Mouse (Mus musculus) right cerebral cortex, postnatal 10 days (tissue): ENCODE data around the gene Rapgef1.
A peak's percentile ranks its signal among the peaks of the same experiment; 100 is the strongest.
"Not testable (repeated sequence)": the region's sequence is repeated elsewhere in the genome, so short reads cannot be mapped to it uniquely, and the experiment has no call there.

Experiments
- DNase-seq, 2 experiments: peaks; one replicate each; pipeline ENCODE4 v3.0.0; 2021; ENCODE audit warnings: low spot score in 2 of 2

Gene Rapgef1

DNA sequence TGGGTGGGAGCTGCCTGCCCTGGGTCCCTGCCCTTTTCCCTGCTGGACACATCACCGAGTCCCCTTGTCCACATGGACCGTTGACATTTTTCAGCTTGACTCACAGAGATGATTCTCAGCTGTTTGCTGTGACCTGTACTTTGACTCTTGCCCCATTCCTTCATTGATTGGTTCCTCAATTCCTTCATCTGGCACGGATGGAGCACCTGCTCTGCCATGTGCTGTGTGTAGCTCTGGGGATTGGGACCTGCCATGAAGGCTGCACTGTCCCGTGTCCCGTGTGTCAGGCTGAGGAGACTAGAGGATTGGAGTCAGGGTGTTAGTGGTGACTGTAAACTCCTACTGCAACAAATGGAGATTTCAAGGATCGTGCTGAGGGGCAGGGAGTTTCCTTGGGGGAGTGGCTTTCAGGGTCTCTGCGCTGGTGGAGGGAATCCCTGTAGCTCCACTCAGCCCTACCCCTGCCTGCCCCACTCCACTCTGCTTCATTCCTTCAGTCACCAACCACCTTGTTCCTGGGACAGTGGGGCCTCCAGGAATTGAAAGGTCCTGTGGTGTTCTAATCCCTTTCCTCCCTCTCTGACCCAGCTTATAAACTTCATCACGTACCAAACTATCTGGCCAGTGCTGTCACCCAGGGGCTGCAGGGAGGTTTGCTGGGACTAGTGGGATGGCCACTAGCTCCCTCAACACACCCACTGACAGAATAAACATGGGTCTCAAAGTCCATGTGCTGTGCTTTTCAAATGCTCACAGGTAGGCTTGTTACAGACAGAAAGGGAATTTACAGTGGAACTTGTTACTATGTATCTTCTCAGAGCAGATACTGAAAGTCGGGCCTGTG lies 3.9 kb downstream of the Rapgef1 start:
- no peak for DNase-seq

GRCm38 (mm10) chr2:29624091-29624608 lies 4.6 kb downstream of the Rapgef1 start:
- DNase-seq, result peak in 1 of 2 experiments; percentile 19

DNA sequence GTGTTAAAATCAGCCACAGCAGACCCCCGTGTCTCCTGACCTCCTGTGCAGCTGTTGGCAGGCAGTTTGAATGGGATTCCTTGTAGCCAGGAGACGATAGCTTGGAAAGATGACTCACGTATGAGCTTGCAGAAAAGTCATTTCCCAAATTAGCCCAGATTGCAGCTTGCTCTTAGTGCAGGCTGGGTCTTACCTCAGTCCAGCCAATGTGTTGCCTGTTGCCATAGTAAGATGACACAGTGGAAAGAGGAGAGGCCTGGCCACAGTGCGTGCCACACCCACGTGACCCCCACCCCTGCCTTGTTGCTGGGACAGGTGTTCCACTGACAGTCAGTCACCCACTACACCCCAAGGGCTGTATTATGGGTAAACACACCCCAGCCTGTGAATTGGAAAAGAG lies 5.2 kb downstream of the Rapgef1 start:
- DNase-seq, result peak in 1 of 2 experiments; percentile 30

GRCm38 (mm10) chr2:29625573-29626200 lies 6.2 kb downstream of the Rapgef1 start:
- DNase-seq, result no peak

- DNase-seq, result no peak
Observed at GRCm38 (mm10) chr2:29627337-29627736, 7.8 kb downstream of the Rapgef1 start.

DNA sequence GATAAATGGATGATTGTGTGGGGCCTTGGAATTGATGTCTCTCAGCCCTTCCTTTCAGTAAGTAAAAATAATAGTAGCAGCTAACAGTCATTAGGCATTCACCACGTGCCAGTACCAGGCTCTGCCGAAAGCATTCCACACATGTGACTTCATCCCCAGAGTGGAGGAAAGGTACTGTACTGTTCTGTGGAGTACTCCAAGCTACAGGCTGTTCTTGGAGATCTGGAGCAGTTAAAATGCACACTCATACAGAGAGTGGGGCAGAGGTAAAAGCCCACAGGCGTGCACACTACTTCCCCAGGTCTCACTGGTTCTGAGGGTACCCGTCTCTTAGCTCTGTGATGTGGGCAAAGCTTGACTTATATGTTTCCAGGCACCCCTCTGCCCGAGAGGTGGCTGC lies 8.7 kb downstream of the Rapgef1 start:
- DNase-seq, result no peak

DNA sequence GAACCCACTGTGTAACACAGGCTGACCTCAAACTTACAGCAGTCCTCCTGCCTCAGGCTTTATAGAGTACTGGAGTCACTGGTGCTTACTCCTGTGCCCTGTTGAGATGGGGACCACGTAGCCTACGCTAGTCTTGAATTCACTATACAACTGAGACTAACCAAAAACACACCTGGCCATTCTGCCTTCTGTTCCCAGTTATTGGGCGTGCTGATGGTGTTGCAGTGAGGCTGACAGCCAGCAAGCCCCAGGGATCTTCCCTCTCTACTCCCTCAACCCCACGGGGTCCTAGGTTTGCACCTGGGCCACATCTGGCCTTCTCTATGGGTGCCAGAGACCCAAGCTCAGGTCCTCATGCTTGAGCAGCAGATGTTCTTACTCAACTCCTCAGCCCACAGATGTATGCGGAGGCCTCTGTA lies 9.3 kb downstream of the Rapgef1 start:
- no peak for DNase-seq

DNA sequence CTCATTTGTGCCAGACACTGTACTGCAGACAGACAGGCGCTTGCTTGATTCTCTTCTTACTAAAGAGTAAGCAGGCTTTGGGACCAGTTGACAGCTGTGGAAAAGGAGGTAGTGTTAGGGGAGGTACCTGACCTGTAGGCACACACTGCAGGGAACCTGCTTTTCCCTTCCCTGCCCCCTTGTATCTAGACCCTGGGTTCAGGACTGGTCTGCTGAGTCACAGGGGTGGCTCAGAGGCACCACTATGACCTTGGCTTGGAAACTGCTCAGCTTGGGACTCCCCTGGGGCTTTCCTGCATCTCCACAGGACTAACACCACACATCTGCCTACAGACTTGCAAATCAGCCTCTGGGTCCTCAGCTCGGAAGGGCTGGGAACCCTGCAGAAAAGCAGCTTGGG lies 9.8 kb downstream of the Rapgef1 start:
- DNase-seq, result no peak

DNA sequence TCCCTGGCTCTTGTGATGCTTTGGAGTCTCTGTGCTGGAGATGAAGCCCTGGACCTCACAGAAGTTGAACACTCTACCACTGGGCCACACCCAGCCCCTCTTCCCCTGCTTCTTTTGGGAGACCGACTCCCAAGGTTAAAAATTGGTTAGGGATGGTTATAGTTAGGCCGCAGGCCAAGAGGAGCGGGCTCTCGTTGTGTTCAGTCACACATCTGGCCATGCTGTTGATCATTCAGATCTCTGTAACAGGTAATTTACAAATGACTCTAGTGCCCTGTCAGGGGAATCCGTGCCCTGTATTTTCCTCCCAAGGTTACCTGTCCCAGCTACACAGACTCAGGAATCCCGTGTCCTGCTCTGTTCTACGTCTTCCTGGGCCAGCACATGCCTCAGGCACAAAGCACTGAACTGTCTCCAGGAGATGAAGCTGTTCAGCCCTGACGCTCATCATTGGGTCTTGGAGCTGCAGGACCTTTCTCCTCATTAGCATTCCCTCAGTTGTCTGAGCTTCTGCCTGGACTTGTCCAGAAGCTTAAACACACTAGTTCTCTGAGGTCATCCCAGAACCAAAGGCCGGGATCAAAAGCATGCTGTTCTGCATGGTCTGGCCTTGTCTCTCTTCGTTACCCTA lies 10.7 kb downstream of the Rapgef1 start:
- no peak for DNase-seq

DNA sequence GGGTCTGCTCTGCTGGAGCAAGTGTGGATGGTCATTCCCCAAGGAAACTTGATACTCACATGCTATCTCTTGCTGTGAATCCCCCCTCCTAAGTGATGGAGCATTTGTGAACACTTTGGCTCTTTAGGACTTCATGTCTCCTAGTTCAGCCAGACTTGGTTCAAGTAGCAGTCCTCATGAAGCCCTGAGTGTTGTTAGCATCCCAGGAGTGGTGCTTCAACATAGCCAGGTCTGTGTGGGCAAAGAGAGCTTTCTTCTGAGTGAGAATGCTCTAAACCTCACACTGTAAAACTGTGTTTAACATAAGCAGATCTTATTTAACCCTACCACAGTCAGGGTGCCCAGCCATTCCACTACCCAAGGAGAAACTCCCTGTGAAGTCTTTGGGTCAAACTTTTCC lies 11.5 kb downstream of the Rapgef1 start:
- no peak for DNase-seq

DNA sequence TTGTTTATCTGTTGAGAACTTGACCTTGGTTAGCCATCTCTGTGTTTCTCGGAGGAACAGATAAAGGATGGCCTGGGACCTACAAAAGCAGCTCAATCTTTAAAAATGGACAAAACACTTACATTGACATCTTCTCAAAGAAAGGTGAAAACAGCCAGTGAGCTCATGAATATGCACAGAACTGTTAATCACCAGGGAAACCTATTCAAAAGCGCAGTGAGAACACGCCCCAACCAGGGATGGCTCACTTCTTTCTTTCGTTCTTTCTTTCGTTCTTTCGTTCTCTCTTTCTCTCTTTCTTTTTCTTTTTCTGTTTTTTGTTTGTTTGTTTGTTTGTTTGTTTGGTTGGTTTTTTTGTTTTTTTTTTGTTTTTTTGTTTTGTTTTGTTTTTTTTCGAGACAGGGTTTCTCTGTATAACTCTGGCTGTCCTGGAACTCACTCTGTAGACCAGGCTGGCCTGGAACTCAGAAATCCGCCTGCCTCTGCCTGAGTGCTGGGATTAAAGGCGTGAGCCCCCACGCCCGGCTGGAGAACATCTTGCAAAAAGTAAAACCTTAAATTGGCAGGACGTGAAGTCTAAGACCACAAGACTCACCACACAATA lies 12.1 kb downstream of the Rapgef1 start:
- not testable (repeated sequence) for DNase-seq

DNA sequence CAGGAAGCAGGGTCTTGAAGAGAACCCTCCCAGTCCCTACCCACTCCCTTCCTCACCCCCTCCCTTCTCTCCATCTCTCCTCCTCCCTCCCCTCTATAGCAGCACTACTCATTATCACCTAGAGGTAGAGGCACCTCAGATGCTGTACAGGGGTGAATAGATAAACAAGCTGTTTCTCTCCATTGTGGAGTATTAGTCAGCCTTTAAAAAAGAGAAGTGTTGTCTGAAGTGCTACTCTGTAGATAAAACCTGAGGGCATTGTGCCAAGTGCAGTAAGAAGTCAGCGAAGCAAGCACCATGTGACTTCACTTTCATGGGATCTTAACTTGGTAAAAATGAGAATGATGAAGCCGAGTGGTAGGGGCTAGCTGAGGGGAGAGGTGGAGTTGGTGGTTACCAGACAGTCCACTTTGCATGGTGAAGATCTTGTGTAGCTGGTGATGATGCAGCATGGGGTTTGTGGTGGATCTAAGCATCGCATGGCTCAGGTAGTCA lies 12.7 kb downstream of the Rapgef1 start:
- DNase-seq, result no peak

GRCm38 (mm10) chr2:29633101-29633554 lies 13.6 kb downstream of the Rapgef1 start:
- peak; percentile 71 to 74 for DNase-seq

- DNase-seq, result no peak
Observed at GRCm38 (mm10) chr2:29633782-29634181, 14.3 kb downstream of the Rapgef1 start.

DNA sequence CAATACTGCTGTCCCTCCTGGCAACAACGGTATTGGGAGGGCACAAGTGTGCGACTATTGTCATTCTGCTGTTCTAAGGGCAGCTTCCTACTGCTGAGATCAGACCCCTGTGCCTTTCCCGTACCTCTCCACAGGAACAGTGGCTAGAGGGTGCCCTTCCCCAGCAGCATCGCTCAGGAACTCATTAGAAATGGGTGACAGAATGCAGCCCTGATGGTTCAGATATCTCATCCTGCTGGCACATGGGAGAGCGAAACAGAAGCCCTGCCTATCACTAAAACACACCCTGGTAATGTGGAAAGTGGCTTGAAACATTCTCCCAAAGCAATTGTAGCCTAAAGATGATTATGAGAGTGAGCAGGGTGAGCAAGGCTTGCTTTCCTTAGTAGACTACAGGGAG lies 15.0 kb downstream of the Rapgef1 start:
- DNase-seq, result no peak

DNA sequence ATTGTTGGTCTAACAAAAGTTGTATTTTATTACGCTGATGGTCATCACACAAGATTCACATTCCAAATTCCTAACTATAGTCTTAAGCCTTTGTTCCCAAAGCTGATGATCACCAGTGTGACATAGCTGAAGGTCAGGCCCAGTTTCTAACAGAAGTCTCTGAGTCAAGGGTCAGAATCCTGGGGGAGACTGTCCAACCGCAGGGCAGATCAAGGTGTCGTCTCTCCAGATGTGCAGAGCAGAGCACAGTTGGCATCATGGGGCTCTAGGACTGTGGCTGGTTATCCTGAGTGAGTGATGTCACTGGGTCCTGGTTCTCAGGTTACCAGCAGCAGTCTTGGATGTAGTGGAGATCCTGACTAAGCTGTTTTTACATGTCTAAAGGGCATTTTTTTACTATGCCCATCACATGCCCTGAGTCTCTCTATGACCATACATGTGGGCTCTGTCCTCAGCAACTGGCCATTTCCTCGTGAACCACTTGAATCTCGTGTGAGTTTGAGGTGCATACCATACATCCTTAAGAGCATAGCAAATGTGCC lies 16.5 kb downstream of the Rapgef1 start:
- DNase-seq, result no peak

DNA sequence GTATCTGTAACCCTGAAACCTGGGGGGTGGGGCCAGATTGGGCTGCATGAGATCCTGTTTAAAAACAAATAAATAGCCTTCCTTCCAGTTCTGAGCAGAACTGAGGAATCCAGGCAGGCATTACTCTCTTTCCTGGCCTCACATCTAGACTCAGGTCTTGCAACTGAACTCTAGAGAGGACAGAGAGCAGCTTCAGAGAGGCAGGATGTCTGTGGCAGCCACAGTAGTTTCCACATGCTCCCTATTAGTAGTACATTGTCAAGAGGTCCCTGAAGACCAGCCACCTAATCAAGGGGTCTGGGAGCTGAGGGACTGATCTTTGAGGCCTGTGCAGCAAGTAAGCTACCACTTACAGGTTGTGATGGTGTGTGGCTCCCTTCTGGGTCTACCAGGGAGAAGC lies 18.0 kb downstream of the Rapgef1 start:
- DNase-seq, result no peak

DNA sequence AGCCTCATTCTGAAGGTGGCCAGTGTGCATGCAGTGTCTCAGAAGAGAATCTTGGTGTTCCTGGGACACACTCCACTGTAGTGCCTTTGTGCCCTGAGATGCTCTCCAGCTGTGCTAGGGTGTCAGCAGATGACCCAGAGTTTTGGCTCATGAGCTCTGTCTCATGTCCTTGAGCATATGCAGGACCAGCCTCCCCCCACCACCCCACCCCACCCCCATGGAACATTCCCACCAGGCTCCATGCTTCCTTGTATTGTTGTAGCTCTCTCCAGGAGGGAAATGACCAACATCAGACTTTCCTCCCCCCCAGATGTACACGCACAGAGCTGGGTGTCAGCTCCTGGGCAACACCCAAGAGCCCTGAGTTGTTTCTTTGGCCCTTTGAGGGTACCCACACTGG lies 19.9 kb downstream of the Rapgef1 start:
- DNase-seq, result no peak

- DNase-seq, result no peak
Observed at GRCm38 (mm10) chr2:29639953-29640743, 20.6 kb downstream of the Rapgef1 start.

DNA sequence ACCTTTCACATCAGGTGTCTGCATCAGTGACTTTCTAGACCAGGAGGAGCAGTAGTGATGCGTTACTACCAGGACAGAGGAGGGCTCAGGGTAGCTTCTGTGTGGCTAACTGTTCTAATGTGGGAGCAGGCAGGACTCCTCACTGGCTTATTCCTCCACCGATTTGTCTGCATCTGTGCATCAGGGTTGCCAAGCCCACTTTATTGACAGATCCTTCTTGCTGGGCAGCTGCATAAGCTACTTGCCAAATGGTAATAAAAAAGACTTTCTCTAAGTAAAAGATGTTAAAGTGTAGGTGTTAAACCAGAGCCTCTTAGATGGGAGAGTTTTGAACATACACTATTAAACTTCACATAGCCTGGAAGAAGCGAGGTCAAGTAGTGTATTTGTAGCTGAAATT lies 22.2 kb downstream of the Rapgef1 start:
- DNase-seq, result no peak

- no peak for DNase-seq
Observed at GRCm38 (mm10) chr2:29643418-29643817, 23.9 kb downstream of the Rapgef1 start.
